Mouse (Mus musculus) adrenal gland, postnatal 4 days (tissue): ENCODE measurements around the gene Ostn. TPM values are rescaled to one million over a fixed set of nuclear protein-coding genes. Genes with fewer than 3 reads are reported as not detected.
"Not testable (repeated sequence)": the region's sequence is repeated elsewhere in the genome, so short reads cannot be mapped to it uniquely, and the experiment has no call there.

Source experiments
- DNase-seq, 2 experiments: peaks; one replicate each; pipeline ENCODE4 v3.0.0; 2021 to 2022; ENCODE audit warnings: low spot score in 2 of 2, mixed read lengths in 2 of 2
- long read RNA-seq, 2 experiments: library from polyadenylated mRNA; stranded (forward); transcript quantifications; one replicate each; pipeline ENCODE4 v2.0.0; 2021
- total RNA-seq, 2 experiments: library from RNA; stranded (reverse); gene quantifications; 2 replicates each; pipeline ENCODE4 v1.2.3; 2021

Gene Ostn
- under 1 TPM in 1 of 2 experiments, not detected in 1; 0.23 TPM for total RNA-seq
- long read RNA-seq, experiment 1: 0 reads
- long read RNA-seq, experiment 2: 0 reads

GRCm38 (mm10) chr16:27307189-27307588 is at the start of gene Ostn:
Gene Ostn (plus strand): TSS chr16:27307489.
- DNase-seq: not testable (repeated sequence)

DNA sequence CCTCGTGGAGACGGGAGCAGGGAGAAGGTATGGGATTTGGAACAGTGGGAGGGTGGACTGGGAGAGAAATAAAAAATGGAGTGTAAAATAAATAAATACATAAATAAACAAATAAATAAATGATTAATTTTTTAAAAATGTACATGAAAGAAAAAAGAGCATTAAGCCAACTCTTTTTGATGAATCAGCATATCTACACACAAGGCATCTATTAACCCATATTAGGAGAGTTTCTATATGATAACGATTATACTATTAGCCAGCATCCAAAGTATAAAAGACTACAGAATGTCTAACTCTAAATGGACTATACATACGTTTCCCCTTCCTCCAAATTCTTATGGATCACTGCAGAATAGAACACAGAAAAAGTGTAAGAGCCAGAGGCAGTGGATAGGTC is 38.5 kb upstream of the Ostn start:
- no peak for DNase-seq

GRCm38 (mm10) chr16:27287410-27287809 is 19.9 kb upstream of the Ostn start:
- DNase-seq: no peak

- DNase-seq: no peak
These were observed 10.8 kb upstream of the Ostn start for GRCm38 (mm10) chr16:27296508-27296907.

DNA sequence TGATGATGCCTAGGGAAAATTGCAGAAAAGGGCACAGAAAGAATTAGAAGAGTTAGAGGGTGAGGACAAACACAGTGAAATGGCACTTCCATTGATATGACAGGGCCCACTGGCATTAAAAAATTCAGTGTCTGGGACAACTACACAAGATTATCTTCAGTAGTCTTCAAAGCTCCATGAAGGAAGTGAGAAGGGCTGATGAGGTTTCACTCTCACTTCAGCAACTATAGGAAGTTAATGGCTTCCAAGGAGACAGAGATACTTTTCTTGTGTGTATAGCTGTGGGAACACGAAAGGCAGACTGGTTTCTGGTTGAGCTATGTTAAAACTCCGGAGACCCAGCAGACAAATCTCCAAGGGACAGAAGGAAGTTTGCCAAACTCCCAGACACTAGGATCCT is 10.4 kb upstream of the Ostn start:
- no peak for DNase-seq

GRCm38 (mm10) chr16:27319099-27319498 is 11.8 kb downstream of the Ostn start:
- DNase-seq: no peak

DNA sequence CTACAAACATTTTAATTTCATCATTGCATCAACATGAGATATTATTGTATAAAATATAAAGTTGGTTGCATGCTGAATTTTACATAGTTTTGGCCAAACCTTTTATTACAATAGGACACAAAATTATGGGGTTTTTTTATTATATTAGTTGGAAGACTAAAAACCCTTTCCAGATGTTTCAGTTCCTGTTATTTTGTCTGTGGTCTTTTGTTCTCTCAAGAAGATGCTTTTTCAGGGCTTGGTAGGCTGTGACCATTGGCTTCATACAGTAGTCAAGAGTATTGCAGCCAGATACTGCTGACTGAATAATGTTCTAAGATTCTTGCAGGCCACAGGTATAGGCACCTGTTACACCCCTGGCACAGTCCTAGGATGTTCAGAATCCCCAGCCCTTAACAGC is 14.8 kb downstream of the Ostn start:
- no peak for DNase-seq

DNA sequence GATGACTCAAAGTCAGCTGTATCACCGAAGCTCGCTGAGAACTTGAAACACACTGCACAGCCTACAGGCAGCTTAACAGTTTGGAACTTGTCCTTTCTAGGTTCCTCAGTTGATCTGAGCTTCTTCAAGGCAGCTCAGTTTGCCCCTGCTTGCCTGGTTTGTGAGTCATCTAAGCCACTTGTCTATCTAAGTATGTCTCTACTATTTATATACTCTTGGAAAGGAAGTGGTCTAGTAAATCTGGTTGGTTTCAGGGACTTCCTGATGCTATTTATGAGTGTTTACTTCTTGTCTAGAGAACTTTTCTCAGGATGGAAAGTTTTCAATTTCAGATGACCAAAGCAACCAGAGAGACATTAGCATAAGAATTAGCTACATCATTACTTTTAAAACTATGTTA is 19.2 kb downstream of the Ostn start:
- DNase-seq: no peak

DNA sequence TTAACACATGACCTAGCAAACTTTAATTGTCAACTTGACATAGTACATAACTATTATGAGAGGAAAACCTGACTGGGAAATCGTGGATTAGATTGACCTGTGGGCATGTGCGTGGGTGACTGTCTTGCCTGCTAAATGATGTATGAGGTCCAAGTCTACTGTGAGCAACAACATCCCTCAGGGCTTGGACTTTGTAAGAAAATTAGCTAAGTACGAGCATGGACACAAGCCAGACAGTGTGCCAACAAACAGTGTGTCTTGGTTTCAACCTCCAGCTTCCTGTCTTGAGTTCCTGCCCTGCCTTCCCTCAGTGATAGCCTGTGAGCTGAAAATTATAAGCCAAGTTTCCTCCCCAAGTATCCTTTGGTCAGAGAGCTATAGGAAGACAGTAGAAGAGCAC is 40.2 kb downstream of the Ostn start:
- no peak for DNase-seq

DNA sequence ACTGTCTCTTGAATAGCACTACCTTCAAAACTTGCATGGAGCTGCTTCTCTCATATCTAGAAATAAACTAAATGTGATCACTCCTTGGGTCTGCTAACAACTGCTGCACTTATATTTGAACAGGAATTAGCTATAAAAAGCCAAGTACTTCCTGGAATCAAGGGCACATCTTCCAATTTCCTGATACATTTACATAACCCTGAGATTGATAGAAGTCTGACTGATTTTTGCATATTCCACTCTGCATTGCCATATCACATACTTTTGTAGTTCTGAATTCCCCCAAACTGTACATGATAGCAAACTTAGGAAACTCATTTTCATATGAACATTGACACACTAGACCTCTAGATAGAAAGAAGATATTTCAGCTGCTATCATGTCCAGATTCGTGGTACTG is 41.1 kb downstream of the Ostn start:
- no peak for DNase-seq

- no peak for DNase-seq
These were observed 41.9 kb downstream of the Ostn start for GRCm38 (mm10) chr16:27349235-27349634.

GRCm38 (mm10) chr16:27349878-27350532 is 42.7 kb downstream of the Ostn start:
- no peak for DNase-seq

- DNase-seq: no peak
These were observed 47.2 kb downstream of the Ostn start for GRCm38 (mm10) chr16:27354464-27354863.

- no peak for DNase-seq
These were observed 52.8 kb downstream of the Ostn start for GRCm38 (mm10) chr16:27360059-27360458.

- no peak for DNase-seq
These were observed 62.9 kb downstream of the Ostn start, which contains the start of gene Uts2b for GRCm38 (mm10) chr16:27370191-27370590. Gene Uts2b (minus strand): TSS chr16:27370239.

DNA sequence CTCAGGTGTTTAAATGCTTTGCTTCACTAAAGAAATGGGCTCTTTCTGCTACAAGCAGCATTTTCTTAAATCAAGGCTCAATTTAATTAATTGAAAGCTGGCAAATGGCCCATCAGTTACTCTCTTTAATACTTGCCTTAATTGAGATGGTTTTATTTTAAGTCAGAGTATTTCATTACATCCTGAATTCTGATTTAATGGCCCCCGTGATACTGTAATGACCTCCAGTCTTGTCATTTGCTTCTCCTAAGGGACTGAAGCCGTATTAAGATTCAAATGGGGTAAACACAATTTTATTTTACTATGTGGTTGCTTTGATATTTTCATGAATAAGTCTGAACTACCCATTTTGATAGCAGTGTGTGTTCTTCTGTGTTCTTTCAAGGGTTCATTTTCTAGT is 63.4 kb downstream of the Ostn start:
- DNase-seq: no peak

DNA sequence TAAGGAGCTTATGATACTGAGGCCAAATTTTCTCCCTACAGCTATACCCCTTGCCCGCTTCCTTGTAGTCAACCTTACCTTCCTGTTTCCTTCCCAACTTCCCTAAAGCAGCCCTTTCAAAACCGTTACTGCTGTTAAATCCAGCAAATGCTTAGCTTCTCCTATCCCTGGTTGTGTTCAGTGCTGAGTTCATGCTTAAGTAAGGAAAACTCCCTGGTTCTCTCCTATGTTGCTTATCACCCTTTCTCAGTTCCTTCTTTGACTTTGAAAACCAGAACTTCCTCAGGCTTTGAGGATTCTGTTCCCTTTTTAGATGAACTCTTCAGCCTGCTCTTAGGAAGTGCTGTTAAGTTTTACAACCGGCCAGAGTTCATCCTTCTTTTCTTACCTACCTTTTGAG is 66.8 kb downstream of the Ostn start:
- DNase-seq: no peak

DNA sequence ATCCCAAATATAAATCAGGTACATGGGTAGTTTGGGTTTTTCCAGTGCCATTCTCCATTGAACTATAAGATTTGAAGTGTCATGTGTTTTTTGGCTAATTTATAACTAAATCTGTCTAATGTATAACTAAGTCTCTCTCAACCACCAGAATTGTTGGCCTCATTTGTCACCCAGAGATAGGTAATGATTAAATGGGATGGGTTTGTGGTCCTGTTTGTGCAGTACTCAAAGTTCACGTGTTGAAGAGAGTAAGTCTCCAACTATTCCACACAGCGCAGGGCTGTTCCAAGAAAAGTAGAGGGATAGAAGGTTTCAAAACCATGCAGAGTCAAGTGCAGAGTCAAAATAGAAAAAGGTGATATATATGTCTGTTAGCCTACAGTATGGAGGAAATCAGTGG is 68.0 kb downstream of the Ostn start:
- DNase-seq: no peak

- DNase-seq: no peak
These were observed 69.3 kb downstream of the Ostn start for GRCm38 (mm10) chr16:27376556-27376955.

DNA sequence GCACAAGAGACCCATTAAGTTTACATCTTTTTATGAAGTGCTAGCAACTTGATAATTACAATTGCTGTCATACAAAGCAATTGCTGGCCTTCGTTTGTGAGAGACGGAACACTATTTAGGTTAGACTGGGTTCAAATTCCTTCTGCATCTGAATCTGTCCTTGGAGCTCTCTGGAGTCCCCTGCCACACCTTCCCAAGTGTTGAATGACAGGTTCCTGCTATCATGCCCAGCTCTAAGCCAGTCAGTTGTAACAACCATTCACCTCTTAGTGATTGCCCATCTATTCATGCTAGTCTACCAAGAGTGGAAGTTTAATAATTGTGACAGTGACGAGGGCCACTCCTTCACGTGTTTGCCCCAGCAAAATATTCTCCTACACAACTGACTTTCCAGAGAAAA is 74.9 kb downstream of the Ostn start:
- no peak for DNase-seq

DNA sequence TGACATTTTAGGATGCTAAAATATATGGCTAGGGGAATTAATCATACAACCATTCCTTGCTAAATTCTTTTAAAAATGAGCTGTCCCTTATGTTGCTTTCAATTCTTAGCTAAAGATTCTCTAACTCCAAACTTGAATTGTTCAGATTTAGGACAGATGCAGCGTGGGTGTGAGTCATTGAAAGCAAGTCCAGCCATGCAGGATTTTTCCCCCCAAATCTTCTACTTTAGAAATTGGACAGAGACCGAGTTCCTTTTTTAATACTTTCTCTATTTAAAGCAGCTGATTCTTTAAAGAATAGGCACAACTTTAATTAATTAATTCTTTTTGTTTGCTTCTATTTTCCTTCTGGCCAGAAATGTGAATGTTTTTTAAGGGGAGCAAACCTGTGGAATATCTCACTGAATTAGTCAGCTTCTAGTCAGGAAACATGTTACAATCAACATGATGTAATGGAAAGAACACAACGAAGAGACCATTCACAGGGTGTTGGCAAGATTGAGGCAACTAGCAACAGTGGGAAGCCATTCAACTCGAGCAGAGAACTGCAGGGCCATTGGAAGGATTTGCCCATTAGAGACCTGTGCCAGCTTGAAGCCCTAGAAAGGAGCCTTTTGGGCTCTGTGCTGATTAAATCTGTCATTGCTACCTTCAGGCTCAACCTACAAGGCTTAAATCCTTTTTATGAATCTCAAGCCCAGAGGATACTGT is 77.8 kb downstream of the Ostn start:
- no peak for DNase-seq

DNA sequence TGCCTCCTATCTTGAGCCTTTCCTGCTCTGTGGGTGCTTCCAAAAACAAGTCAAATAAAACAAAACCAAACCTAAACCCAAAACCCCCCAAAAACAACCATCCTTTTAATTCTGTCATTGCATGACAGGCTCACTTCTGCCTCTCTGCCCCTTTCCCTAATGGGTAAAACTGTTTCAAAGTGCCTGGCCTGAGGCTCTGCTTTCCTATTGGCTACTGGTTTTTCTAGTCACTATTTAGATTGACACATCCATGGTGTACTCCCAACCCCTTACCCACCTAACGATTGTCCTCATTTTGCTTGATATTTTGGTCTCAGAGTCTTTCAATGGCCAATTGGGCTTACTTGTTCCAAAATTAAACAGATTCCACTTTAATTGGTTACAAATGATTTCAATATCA is 78.4 kb downstream of the Ostn start:
- DNase-seq: no peak

DNA sequence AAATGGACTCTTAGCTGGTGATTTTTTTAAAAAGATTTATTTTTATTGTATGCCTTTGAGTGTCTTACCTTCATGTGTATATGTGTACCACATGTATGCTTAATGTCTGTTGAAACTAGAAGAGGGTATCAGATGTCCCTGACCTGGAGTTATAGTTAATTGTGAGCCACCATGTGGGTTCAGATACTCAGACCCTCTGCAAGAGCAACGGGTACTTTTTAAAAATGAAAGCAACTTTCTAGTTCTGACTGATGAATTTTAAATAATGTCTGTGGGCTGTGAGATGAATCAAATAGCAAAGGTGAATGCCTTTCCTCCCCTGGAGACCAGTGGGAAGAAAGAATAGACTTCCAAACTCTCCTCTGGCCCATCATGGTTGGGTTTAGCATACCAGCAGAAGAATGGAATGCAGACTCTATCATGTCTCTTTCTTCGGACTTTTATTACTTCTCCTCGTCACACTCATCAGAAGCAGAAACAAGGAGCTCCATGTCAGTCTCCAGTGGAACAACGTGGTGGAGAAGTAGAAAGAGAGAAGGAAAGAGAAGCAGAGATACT is 79.6 kb downstream of the Ostn start:
- DNase-seq: no peak
